Mouse (Mus musculus) kidney, embryonic 14.5 days (tissue): ENCODE results near the gene Jtb. TPM values are rescaled to one million over a fixed set of nuclear protein-coding genes. Genes with fewer than 3 reads are reported as not detected.

ENCODE experiments used
- ATAC-seq: fragments of 200-750 bp; cut with Nextera tagmentation; 2 replicates; pipeline ENCODE4 v1.8.0; 2017; ENCODE audit warnings: moderate number of reproducible peaks, mild to moderate bottlenecking, moderate TSS enrichment, moderate library complexity; ENCODE audit not compliant: low FRiP score, low TSS enrichment
- H3K27ac ChIP-seq: fragments of 300-500 bp; sonication (generic); 2 replicates; pipeline ENCODE4 v1.5.1; 2014; ENCODE audit warnings: low read depth, mild to moderate bottlenecking, low read length, moderate library complexity, mixed read lengths
- H3K27me3 ChIP-seq: fragments of 300-500 bp; sonication (generic); 2 replicates; pipeline ENCODE4 v1.6.1; 2014; ENCODE audit warnings: mild to moderate bottlenecking, low read length; ENCODE audit not compliant: control insufficient read depth, insufficient read depth
- H3K36me3 ChIP-seq: fragments of 300-500 bp; sonication (generic); 2 replicates; pipeline ENCODE4 v1.6.1; 2014; ENCODE audit warnings: low read length, mixed read lengths; ENCODE audit not compliant: control insufficient read depth, insufficient read depth
- H3K4me1 ChIP-seq: fragments of 300-500 bp; sonication (generic); 2 replicates; pipeline ENCODE4 v1.6.1; 2014; ENCODE audit warnings: low read length, mixed read lengths; ENCODE audit not compliant: control insufficient read depth, insufficient read depth
- H3K4me2 ChIP-seq: fragments of 300-500 bp; sonication (generic); replicated peaks from 2 replicates; pipeline ENCODE4 v1.6.1; 2014; ENCODE audit warnings: low read depth, mild to moderate bottlenecking, low read length
- H3K4me3 ChIP-seq: fragments of 300-500 bp; sonication (generic); 2 replicates; pipeline ENCODE4 v1.5.1; 2014; ENCODE audit warnings: mild to moderate bottlenecking, low read length
- H3K9ac ChIP-seq: fragments of 300-500 bp; sonication (generic); 2 replicates; pipeline ENCODE4 v1.6.1; 2014; ENCODE audit warnings: low read depth, mild to moderate bottlenecking, low read length, moderate library complexity
- H3K9me3 ChIP-seq: fragments of 300-500 bp; sonication (generic); 2 replicates; pipeline ENCODE4 v1.6.1; 2016; ENCODE audit warnings: low read length; ENCODE audit not compliant: control insufficient read depth
- WGBS: fragments of 180-500 bp; shearing (Covaris S2); extraction: QIAGEN DNeasy Blood & Tissue Kit; methylation state at CpG from one replicate; pipeline ENCODE4 v1.1.7; 2014; 5-methylcytosine and 5-hydroxymethylcytosine counted together
- polyA plus RNA-seq: library from polyadenylated mRNA; unstranded; fragments of >200 nt; fragmentation: Nextera tagmentation; extraction: Ambion mirVana; gene quantifications from 2 replicates; pipeline ENCODE4 v1.2.1, GENCODE M21; 2014

The Jtb gene
- polyA plus RNA-seq, 1 experiment from 2014 or later, result 109 TPM

GRCm38 (mm10) chr3:90220531-90220951 lies 10.9 kb upstream of the Jtb start:
- Histone ChIP-seq H3K4me3 (peak overlapping the region; percentile 58), H3K27ac (peak overlapping the region; percentile 90), H3K36me3 (peaks cover 15% of the 10 kb centered on the region), H3K4me1 (peaks cover 9% of the 10 kb centered on the region; the same call in 1 of the 2 replicates), H3K9ac (peak overlapping the region; percentile 69), H3K27me3 (no peaks in the 10 kb centered on the region), H3K9me3 (no peaks in the 10 kb centered on the region), H3K4me2 (peak overlapping the region; percentile 69)
- ATAC-seq, result peak; percentile 88
- WGBS, result 0% methylated on average over 18 of the region's 20 CpGs

GRCm38 (mm10) chr3:90221123-90221522 lies 10.3 kb upstream of the Jtb start:
- H3K36me3 ChIP-seq, result peaks cover 20% of the 10 kb centered on the region
- peak overlapping the region; percentile 69 for H3K4me2 ChIP-seq
- peak overlapping the region; percentile 90 for H3K27ac ChIP-seq
- no peak for ATAC-seq
- H3K27me3 ChIP-seq, result no peaks in the 10 kb centered on the region
- peak overlapping the region; percentile 58 for H3K4me3 ChIP-seq
- H3K9ac ChIP-seq, result peak overlapping the region; percentile 69
- WGBS, result 16% methylated on average over 5 of the region's 5 CpGs
- peaks cover 9% of the 10 kb centered on the region; the same call in 1 of the 2 replicates for H3K4me1 ChIP-seq
- no peaks in the 10 kb centered on the region for H3K9me3 ChIP-seq

- Histone ChIP-seq H3K4me1 (peaks cover 9% of the 10 kb centered on the region; the same call in 1 of the 2 replicates), H3K27ac (no peak overlapping the region), H3K36me3 (peaks cover 20% of the 10 kb centered on the region), H3K4me2 (no peak overlapping the region), H3K27me3 (no peaks in the 10 kb centered on the region), H3K9me3 (no peaks in the 10 kb centered on the region), H3K4me3 (no peak overlapping the region), H3K9ac (no peak overlapping the region)
- ATAC-seq, result no peak
- 80% methylated on average over 4 of the region's 4 CpGs for WGBS
These were observed 8.9 kb upstream of the Jtb start for GRCm38 (mm10) chr3:90222455-90222854.

- H3K9ac ChIP-seq, result no peak overlapping the region
- no peak overlapping the region for H3K27ac ChIP-seq
- no peak overlapping the region for H3K4me2 ChIP-seq
- no peak overlapping the region for H3K4me3 ChIP-seq
- no peaks in the 10 kb centered on the region for H3K9me3 ChIP-seq
- ATAC-seq, result no peak
- no peaks in the 10 kb centered on the region for H3K27me3 ChIP-seq
- 43% methylated on average over 3 of the region's 3 CpGs for WGBS
- H3K36me3 ChIP-seq, result peaks cover 20% of the 10 kb centered on the region
- H3K4me1 ChIP-seq, result peaks cover 9% of the 10 kb centered on the region; the same call in 1 of the 2 replicates
These were observed 8.5 kb upstream of the Jtb start for GRCm38 (mm10) chr3:90222941-90223340.

GRCm38 (mm10) chr3:90224331-90224730 lies 7.1 kb upstream of the Jtb start:
- ATAC-seq, result no peak
- WGBS, result 77% methylated on average over 10 of the region's 10 CpGs
- H3K4me2 ChIP-seq, result no peak overlapping the region
- H3K36me3 ChIP-seq, result peaks cover 20% of the 10 kb centered on the region
- no peak overlapping the region for H3K4me3 ChIP-seq
- no peaks in the 10 kb centered on the region for H3K9me3 ChIP-seq
- H3K27me3 ChIP-seq, result no peaks in the 10 kb centered on the region
- no peak overlapping the region for H3K27ac ChIP-seq
- no peak overlapping the region for H3K9ac ChIP-seq
- peaks cover 9% of the 10 kb centered on the region; the same call in 1 of the 2 replicates for H3K4me1 ChIP-seq

GRCm38 (mm10) chr3:90231075-90231474 lies 322 bp upstream of the Jtb start:
- Histone ChIP-seq H3K27ac (peak overlapping the region; percentile 92), H3K4me1 (0 out of 2 replicates have a peak, but pooled peaks cover 3% of the 10 kb centered on the region), H3K27me3 (no peaks in the 10 kb centered on the region), H3K9ac (peak overlapping the region; percentile 86), H3K4me3 (peak overlapping the region; percentile 69), H3K36me3 (peaks cover 24% of the 10 kb centered on the region), H3K4me2 (peak overlapping the region; percentile 53), H3K9me3 (no peaks in the 10 kb centered on the region)
- WGBS, result 11% methylated on average over 8 of the region's 8 CpGs
- no peak for ATAC-seq

- ATAC-seq, result no peak
- H3K27ac ChIP-seq, result no peak overlapping the region
- WGBS, result 96% methylated on average over 2 of the region's 2 CpGs
- no peak overlapping the region for H3K9ac ChIP-seq
- no peak overlapping the region for H3K4me2 ChIP-seq
- no peaks in the 10 kb centered on the region for H3K9me3 ChIP-seq
- peaks cover 6% of the 10 kb centered on the region; the same call in 1 of the 2 replicates for H3K36me3 ChIP-seq
- H3K27me3 ChIP-seq, result no peaks in the 10 kb centered on the region
- H3K4me3 ChIP-seq, result no peak overlapping the region
- peaks cover 13% of the 10 kb centered on the region; the same call in 1 of the 2 replicates for H3K4me1 ChIP-seq
These were observed 9.9 kb downstream of the Jtb start for GRCm38 (mm10) chr3:90241251-90241650.

- Histone ChIP-seq H3K27ac (no peak overlapping the region), H3K4me3 (no peak overlapping the region), H3K9ac (no peak overlapping the region), H3K9me3 (no peaks in the 10 kb centered on the region), H3K4me2 (no peak overlapping the region), H3K27me3 (no peaks in the 10 kb centered on the region), H3K36me3 (peaks cover 2% of the 10 kb centered on the region; the same call in 1 of the 2 replicates), H3K4me1 (peaks cover 13% of the 10 kb centered on the region; the same call in 1 of the 2 replicates)
- WGBS, result 86% methylated on average over 10 of the region's 10 CpGs
- ATAC-seq, result no peak
These were observed 10.4 kb downstream of the Jtb start for GRCm38 (mm10) chr3:90241669-90242358.
